Mouse (Mus musculus): ENCODE results near the gene Gpr25.
A peak's percentile ranks its signal among the peaks of the same experiment; 100 is the strongest.

The Gpr25 gene

DNA sequence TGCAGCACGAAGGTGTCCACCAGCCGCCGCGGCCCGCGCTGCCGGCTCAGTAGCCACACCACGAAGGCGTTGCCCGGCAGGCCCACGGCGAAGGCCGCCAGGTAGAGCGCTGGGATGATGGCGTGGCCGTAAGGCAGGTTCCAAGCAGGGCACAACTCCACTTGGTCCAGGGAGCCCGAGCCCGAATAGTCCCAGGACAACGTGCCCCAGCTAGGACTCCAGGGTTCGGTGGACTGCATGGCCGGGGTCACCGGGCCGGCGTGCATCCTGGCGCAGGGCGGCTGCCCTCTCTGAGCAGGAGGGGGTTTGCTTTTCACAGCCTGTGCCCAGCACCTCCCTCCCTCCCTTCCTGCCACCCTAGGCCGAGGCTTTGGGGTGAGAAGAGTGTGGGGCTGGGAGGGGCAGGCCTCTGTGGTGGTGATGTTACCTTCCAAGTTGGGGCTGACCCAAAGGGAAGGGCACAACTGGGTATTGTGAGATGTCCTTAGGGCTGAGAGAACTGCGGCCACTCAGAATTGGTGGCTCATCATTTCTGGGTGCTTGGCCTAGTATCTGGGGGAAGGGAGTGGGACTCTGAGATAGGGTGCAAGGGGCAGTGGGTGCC, at the start of gene Gpr25:
TSS of gene Gpr25 (minus strand) at position 239 of the 604 bp plus-strand sequence.
- no peak for DNase-seq

DNA sequence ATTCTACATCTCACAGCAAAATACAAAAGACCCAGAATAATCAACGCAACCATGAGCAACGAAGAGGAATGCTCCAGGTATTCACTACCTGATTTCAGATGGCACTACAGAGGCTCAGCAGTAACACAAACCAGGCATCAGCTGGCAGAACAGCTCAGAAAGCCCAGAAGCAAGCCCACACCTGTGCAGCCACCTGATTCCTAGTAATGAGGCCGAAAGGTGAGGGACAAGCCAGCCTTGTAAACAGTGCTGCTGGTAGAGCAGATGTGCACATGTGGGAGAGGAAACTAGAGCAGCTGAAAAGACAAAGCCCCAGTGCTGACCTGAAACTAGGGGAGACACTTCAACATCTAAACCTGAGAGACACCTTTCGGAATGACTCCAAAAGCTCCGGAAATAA, 48.5 kb upstream of the Gpr25 start:
- no peak for DNase-seq

- DNase-seq, result no peak
Measured at GRCm38 (mm10) chr1:136306424-136306823, 45.8 kb upstream of the Gpr25 start.

DNA sequence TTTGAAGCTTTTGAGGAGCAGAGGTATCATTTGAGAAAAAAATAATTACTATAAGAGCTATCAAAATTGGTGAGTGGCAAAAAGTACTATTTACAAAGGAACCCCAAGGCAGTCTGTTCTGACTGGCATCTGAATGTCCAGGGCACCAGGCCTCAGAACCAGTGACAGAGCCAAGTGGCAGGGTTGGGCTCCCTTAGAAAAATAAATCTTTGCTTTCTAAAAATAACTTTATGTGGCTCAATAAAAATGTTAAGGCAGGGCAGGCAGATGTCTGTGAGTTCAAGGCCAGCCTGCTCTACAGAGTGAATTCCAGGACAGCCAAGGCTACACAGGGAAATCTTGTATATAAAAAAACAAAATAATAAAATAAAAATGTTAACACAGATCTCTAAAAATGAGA, 33.3 kb upstream of the Gpr25 start:
- DNase-seq, result no peak

- no peak for DNase-seq
Measured at GRCm38 (mm10) chr1:136289803-136290202, 29.1 kb upstream of the Gpr25 start.

- no peak for DNase-seq
Measured at GRCm38 (mm10) chr1:136277366-136277765, 16.7 kb upstream of the Gpr25 start.

- DNase-seq, result no peak
Measured at GRCm38 (mm10) chr1:136268224-136268623, 7.6 kb upstream of the Gpr25 start.

GRCm38 (mm10) chr1:136266127-136266526, 5.5 kb upstream of the Gpr25 start:
- peak; percentile 54 for DNase-seq

DNA sequence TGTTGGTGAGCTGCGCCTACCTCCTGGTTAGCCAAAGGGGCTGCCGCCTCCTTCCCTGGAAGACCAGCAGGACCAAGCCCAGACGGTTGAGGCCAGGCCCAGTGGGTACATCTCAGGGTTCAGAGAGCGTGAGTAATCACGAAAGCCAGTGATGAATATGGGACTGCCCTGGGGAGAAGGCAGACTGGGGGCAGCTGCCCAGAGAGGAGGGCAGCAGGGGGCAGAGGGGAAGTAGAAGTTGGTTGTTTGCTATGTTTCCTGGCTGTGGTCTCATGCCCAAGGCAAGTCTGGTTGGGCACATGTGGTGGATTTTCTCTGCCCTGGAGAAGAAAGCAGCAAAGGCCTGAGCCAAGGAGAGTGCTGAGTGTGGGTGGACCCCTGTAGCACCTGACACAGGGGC, 2.7 kb upstream of the Gpr25 start:
- DNase-seq, result peak; percentile 89

GRCm38 (mm10) chr1:136259893-136260634, 609 bp downstream of the Gpr25 start:
- DNase-seq, result peak; percentile 95

- DNase-seq, result no peak
Measured at GRCm38 (mm10) chr1:136259543-136259892, 1.2 kb downstream of the Gpr25 start.

DNA sequence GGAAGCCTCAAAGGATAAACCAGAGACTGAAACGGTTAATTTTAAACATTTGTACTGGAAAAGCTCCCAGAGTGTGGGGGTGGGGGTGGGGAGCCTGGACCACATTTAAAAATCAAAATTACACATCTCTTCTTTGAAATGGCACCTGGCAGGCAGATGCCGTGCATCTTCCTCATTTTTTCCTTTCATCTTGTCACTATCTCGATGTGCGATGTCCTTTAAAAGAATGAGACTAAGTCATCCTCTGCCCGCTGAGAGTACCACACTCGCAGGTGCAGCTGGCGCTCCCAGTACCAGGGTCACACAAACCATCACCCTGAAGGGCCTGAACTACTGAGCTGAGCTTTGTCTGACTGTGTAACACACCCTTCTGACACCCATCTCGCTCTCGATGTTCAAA, 2.2 kb downstream of the Gpr25 start:
- DNase-seq, result no peak

- no peak for DNase-seq
Measured at GRCm38 (mm10) chr1:136255657-136256056, 5.0 kb downstream of the Gpr25 start.

- DNase-seq, result no peak
Measured at GRCm38 (mm10) chr1:136255174-136255573, 5.5 kb downstream of the Gpr25 start.

DNA sequence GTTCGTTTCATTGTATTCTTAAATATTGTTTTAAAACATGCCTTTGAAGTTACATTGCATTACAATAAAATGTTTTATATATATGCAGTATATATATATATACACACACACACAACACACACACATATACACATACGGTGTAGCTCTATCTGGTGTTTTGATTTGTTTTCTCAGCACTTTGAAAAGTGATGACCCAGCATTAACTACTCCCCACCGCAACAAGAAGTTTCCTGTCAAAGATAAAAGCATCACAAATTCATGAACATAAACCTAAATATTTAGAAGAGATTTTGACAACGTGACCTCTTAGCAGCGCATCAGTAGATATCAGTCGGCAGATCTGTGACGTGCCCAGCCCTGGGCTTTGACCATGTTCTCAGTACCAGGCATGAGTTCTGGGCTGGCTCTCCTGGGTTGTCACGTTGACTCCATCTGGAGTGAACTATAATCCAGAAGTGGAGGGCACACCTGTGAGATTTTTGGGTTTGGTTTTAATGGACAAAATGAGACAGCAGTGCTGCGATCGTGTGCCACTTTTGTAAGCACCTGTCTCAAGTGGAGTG, 6.1 kb downstream of the Gpr25 start:
- DNase-seq, result no peak

- DNase-seq, result no peak
Measured at GRCm38 (mm10) chr1:136253472-136253871, 7.2 kb downstream of the Gpr25 start.

- DNase-seq, result no peak
Measured at GRCm38 (mm10) chr1:136249662-136250061, 11.0 kb downstream of the Gpr25 start.

DNA sequence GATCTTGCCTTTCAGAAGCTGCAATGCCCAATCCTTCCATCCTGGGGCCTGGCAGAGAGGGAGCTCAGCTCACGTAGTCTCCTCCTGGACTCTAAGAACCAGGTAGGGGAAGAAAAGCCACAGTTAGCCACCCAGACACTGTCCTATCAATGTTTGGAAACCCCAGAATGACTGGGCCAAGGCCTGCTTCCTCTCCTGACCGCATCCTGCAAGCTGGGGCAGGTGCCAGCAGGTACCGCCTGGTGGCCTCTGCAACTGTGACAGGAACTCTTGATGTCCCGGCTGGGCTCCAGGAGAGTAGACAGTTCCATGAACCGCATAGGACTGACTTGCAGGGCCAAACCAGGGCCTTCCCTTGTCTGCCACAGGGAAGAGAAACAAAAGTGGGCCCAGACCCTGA, 13.3 kb downstream of the Gpr25 start:
- no peak for DNase-seq

- DNase-seq, result no peak
Measured at GRCm38 (mm10) chr1:136244469-136244868, 16.2 kb downstream of the Gpr25 start.

DNA sequence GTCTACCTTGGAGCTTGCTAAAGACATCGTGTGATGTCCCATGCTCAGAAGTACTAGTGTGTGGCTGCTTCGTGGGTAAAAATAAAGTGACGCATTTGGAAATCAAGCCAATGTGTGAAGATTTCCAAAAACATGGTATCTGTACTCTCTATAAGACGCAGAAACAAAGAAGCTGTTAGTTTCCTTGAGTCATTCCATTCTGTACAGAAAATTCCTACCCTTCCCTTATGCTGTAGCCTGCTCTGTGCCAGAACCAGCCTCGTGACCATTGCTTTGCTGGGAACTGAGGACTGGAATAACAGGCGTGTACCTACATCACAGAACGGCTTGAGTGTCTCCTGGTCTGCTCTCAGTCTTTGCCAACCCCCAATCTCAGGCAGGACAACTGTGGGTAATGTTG, 18.9 kb downstream of the Gpr25 start:
- no peak for DNase-seq

DNA sequence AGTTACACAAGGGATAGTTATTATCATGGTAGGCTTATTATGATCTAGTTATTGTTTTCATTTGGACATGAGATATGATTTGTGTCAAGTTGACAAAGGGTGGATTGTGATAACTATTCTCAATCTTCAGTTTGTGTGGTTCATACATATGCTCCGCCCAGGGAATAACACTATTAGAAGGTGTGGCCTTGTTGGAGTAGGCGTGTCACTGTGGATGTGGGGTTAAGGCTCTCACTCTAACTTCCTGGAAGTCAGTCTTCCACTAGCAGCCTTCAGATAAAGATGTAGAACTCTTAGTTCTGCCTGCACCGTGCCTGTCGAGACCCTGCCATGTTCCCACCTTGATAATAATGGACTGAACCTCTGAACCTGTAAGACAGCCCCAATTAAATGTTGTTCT, 22.2 kb downstream of the Gpr25 start:
- DNase-seq, result no peak

DNA sequence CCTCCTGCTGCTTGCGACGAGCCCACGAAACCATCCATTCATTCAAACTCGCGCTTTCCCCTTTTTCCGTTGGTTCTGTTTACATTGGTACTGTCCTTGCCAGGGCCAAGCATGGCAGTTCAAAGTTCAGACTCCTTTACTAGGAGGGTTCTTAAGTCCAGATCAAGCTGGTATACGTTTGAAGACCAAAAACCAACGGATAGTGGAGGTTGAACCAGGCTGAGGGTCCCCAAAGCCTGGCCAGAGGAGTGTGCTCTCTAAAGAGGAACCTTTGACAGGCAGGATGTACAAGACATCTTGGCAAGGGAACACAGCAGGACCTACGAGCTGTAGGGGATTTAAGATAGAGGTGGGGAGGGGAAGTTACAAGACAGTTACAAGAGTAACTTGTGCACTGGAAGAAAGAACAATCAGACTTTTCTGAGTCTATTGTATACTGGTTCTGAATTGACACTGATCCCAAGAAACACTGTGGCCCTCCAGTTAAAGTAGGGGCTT, 26.0 kb downstream of the Gpr25 start:
- DNase-seq, result no peak

- DNase-seq, result no peak
Measured at GRCm38 (mm10) chr1:136233892-136234594, 26.6 kb downstream of the Gpr25 start, which contains the start of gene Inava. TSS of gene Inava (minus strand) at chr1:136234264.

Data from heart, adult 11 months (tissue).